Mouse (Mus musculus) brain, embryonic 14.5 days (tissue): ENCODE measurements around the gene Cacnb3. TPM values are rescaled to one million over a fixed set of nuclear protein-coding genes. Genes with fewer than 3 reads are reported as not detected.

ENCODE experiments used
- DNase-seq: peaks from one replicate; pipeline ENCODE4 v3.0.0-alpha.2; 2011; ENCODE audit warnings: low read depth
- CTCF ChIP-seq: fragments of 200-500 bp; IDR thresholded peaks from 2 replicates; pipeline ENCODE4 v1.5.1; 2012; ENCODE audit warnings: inconsistent platforms, mild to moderate bottlenecking, moderate library complexity, borderline replicate concordance; ENCODE audit not compliant: insufficient read depth, insufficient read length; ENCODE audit errors: extremely low read depth
- POLR2A ChIP-seq: fragments of 200-500 bp; IDR thresholded peaks from 2 replicates; pipeline ENCODE4 v1.6.1; 2012; ENCODE audit warnings: mild to moderate bottlenecking, inconsistent platforms, borderline replicate concordance; ENCODE audit not compliant: poor library complexity, insufficient read depth, insufficient read length, severe bottlenecking; ENCODE audit errors: extremely low read depth
- polyA plus RNA-seq: library from polyadenylated mRNA; depleted of rRNA; stranded (reverse); fragments of >200 nt; gene quantifications from 2 replicates; pipeline ENCODE4 v1.2.3, GENCODE M21; 2012

Gene Cacnb3
- polyA plus RNA-seq, 1 experiment = 287 TPM

DNA sequence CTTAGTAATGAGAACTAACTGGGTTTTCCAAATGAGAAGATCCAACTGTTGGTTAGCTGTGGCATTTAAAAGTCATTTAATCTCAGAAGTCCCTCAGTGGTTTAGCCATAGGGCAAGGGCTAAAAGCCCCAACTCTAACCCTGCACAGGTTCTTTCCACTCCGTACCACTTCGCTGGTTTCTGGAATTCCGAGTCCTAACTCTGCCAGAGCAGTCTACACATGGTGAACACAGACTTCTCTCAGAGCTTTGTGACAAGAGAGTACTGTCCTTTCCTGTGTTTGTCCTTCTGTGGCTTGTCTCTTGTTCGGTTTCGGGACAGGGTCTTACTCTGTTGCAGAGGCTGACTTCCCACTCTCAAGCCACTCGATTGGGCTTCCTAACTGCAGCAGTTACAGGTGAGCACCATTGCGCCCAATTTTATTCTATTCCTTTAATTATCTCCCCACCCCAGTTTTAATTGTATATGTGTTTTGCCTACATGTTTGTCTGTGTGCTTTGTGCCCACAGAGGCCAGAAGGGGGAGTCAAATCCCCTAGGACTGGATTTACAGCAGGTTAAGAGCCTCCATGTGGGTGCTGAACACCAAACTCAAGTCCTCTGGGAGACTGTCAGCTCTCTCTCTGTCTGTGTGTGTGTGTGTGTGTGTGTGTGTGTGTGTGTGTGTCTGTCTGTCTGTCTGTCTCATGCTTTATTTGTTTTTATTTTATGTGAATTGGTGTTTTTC, 4.0 kb upstream of the Cacnb3 start:
- DNase-seq = no peak
- TF ChIP-seq CTCF = no peak
- no peak for TF ChIP-seq POLR2A

DNA sequence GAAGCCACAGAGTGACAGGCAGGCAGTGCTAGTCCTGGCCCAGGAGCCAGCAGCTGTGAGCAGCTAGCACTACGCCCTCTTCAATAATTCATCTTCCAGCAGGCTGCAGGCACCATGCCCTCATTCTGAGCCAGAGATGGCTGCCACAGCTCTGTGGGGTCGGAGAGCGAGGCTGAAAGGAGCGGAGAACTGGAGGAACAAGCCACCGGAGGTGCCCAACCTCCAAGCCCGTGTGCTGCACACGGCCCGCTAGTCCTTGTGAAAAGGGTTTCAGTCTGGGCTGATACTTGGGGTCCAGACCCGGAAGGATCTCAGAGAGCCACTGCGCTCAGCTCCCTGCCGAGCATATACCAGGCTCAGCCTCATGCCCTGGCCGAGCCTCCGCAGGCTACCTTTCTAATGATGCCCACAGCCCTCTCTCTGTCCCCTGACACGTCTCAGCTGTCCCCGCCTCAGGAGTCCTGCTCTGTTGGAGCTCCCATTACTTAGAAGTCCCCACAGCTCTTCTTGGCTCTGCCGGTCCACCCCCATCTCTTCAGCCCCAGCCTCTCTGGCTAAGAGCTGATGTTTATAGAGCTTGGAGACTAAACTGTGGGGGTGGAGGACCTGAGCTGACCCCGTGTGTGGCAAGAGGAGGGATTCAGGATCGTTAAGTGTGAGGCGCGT, 1.9 kb upstream of the Cacnb3 start:
- TF ChIP-seq CTCF = no peak
- no peak for TF ChIP-seq POLR2A
- peak; percentile 62 for DNase-seq

DNA sequence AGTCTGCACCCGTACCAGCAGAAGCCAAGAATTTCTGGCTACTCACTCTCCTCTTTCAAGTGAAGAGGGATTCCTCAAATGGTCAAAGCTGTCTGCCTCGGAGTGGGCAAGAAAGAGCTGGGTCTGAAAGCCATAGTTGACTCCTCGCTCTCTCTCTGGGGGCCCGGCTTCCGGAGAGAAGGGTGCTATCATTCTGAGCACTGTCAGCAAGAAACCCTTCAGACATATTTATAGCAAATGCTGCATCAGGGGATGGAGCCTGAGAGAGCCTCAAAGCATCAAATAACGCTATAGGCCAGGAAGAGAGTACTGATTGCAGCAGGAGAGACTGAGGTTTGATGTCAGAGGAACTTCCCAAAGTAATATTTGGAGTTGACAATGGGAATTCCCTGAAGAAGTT, 1.2 kb upstream of the Cacnb3 start:
- TF ChIP-seq CTCF = no peak
- no peak for TF ChIP-seq POLR2A

DNA sequence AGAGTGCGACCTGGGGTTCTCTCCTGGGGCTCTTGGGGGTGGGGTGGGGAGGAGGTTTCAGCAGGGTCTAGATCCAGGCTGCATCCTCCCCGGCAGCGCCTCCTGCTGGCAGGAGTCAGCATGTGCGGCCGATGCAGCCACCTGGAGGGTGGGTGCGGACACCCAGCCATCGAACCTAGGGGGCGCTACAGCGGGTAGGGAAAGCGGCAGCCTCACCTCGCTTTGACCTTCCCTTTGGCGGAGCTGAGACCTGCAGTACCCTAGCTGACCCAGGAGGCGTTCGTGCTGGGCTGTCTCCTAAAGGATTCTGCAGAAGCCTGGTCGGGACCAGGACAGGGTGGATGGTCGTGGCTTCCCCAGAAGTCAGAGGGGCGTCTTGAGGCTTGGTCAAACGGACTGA, 853 bp downstream of the Cacnb3 start:
- TF ChIP-seq CTCF (peak; percentile 91), POLR2A (no peak)
- peak; percentile 70 for DNase-seq

More for the DNA sequence above, 1.2 kb upstream of the Cacnb3 start:
- no peak for DNase-seq

DNA sequence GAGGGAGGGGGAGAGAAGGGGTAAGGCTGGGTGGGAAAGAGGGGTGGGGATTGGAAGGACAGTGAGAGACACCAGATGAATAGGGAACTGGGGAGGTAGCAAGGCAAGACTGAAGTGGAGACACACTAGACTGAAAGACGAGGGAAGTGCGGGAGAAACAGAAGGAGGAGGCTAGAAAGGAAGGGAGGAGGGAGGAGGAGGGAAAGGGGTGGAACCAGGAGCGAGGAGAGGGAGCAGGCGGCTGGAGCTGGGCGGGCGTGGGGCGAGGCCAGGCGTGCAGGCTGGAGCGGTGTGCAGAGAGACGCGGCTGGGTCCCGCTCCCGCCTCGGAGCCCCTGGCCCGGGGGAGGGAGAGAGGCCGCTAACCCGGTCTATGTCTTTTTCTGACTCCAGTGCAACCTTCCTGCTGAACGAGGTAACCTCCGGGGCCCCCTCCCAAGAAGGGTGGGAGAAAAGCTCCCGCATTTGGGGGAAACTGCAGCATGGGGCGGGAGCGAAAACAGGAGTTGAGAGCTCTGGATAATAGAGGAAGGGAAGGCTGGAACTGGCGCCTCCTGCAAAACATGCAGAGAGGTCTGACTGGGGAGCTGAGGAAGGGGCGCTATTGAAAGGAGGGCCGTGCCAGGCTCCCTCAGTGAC, 1.6 kb downstream of the Cacnb3 start:
- TF ChIP-seq POLR2A = peak; percentile 56; the same call in 1 of the 2 replicates
- no peak for TF ChIP-seq CTCF
- DNase-seq = peak; percentile 85

DNA sequence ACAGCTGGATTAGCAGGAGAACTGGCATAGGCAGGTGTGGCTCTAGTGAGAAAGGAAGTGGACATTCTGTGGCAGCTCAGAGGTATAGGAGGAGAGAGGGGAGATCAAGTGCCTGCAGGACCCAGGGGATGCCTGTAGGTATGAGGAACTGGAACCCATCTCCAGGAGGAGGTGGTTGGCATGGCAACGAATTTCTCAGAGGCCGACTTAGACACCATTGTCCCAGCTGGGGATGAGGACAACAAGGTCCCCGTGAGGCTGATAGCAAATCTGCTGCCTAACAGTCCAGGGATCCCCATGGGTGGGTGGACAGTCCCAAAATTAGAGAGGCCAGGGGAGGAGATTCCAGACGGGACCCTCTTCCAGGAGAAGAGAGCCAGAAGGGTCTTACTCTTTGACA, 2.3 kb downstream of the Cacnb3 start:
- TF ChIP-seq POLR2A = no peak
- no peak for TF ChIP-seq CTCF
- peak; percentile 66 for DNase-seq

DNA sequence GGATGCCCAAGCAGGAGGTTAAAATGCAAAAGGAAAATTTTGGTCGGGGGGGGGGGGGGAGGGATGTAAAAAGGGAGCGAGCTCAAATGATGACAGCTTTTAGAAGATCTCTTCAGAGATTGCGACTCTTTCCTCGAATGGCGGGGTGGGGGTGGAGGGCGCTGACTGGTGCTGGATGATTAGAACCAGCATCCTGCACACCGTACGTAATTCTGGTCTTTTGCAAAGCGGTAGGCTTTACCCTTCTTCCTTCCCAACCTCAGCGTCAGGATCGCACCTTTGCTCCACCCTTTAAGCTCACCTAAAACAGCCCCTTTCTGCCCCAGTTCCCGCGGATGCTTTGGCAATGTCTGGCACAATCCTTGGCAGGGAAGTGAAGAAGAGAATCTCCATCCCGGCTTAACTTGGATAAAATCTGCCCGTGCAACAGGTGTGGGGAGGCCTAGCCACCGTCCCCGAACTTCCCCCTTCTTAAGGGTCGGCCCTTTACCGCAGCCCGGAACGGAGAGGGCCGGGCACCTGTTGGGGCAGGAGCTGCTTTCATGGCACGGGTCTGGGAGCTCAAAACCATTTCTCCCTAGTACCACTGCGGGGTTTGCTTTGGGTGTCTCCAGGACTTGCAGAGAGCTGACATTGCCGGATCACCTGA, 3.3 kb downstream of the Cacnb3 start:
- TF ChIP-seq POLR2A (no peak), CTCF (no peak)
- DNase-seq = peak; percentile 21

DNA sequence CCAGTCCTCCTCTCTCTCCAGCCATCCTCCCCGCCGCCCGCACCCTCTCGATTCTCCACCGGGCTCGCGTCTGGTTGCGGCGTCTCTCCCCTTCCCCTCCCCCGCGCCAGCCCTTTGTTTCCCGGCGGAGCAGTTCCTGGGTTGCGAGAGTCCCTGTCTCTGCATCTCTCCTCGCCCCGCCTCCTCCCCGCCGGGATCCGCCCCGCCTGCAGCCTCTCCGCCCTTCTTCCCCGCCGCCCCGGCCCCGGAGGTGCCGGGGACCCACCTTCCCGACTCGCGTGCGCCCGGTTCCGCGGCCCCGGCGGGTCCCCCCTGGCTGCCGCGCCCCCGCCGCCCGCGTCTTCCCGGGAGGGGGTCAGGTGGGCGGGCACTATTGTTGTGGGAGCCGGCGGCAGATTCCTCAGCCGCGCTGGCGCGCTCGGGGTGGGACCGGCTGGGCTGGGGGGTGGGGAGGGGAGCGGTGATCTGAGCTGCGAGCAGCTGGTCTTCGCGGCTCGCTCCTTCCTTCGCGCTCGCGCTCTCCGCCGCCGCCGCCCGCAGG, 4.0 kb downstream of the Cacnb3 start:
- peak; percentile 94 for DNase-seq
- TF ChIP-seq POLR2A = peak; percentile 67
- no peak for TF ChIP-seq CTCF

DNA sequence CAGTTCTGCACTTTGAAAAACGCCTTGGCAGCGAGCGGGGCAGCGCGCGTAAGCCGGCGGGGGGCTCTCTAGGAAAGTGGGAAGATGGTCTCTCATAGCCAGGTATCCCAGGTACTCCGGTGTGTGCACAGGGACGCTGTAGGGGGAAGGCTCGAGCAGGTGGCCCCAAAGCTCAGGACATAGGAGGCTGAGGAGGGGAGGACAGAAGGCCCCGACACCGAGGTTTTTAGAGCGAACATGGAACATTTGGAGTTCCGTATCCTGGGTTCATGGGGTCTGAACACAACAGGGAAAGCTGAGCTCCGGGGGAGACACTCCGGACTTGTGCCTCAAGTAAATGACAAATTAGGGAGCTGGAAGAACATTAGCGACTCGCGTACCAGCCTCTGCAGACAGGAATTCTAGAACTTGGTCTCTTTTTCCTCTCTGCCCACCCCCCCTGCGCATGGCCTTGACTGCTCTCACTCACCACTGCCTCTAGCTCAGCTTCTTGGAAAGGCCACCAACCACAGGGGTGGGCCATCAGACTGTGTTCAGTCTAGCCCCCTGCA, 4.7 kb downstream of the Cacnb3 start:
- no peak for TF ChIP-seq POLR2A
- DNase-seq = peak; percentile 55

DNA sequence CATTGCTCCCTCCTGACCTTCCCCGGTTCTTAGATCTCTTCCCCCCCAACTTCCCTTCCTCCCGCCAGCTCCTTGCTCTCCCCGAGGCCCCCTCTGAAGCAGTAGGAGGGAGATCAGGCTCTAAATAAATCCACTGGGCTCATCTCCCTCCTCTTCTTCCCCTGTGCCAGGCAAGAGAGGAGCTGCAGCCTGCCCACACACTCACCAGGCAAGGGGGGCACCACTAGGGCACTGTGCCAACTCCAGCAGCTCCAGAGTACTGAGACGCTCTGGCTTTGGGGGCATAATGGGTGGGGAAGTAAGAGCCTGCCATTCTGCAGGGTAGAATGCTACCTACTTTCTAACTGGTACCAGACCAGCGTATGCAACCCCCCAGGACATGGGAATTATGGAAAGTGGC, 5.9 kb downstream of the Cacnb3 start:
- DNase-seq = peak; percentile 86
- no peak for TF ChIP-seq CTCF
- no peak for TF ChIP-seq POLR2A

DNA sequence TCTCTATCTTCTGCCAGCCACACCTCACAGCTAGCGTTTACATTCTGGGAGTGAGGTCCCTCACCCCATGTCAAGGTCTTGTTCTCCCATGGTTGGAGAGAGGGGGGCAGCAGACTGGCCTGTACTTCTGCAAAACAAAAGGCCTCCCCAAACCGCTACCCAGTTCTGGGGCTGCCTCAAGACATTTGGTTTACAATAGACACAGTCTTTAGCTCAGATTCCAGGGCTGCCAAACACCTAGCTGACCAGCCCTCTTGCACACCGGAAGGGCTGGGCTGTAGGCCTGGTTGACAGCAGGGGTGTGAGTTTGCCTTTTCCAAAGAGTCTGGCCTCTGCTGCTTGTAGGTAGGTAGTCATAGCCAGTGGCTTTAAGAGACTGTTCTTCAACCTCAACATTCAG, 6.5 kb downstream of the Cacnb3 start:
- TF ChIP-seq CTCF (no peak), POLR2A (no peak)
- no peak for DNase-seq
